Mouse (Mus musculus) adrenal gland, postnatal 10 days (tissue): ENCODE measurements at regions not wholly inside any gene's neighbourhood (a gene's known extent, or its start where the extent isn't known, plus 50 kb on each side); places are given as distances from the start of the nearest gene placed in this dataset.
A peak's percentile ranks its signal among the peaks of the same experiment; 100 is the strongest.
"Not testable (repeated sequence)": the region's sequence is repeated elsewhere in the genome, so short reads cannot be mapped to it uniquely, and the experiment has no call there.

Experiments used
- DNase-seq: peaks from one replicate; pipeline ENCODE4 v3.0.0; 2021; ENCODE audit warnings: mixed read lengths

GRCm38 (mm10) chr14:53709627-53710026 is 544.3 kb downstream of the Dad1 start:
- DNase-seq: not testable (repeated sequence)

DNA sequence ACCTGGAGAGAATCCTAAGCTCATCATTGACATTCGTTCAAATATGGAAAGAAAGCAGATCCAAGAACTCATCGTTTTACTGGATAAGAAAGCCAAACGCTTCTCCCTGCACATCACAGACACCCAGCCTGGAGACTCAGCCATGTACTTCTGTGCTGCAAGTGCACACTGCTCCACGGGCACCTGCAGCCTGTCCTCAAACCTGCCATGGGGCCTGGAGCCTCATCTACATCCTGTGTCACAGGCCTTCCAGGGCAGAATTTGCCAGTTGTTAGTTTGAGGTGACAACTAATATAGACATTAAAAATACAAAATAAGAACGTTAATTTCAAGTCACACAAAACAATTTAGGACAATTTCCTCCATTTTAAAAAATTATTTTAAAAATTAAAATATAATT is 549.6 kb downstream of the Dad1 start:
- not testable (repeated sequence) for DNase-seq

DNA sequence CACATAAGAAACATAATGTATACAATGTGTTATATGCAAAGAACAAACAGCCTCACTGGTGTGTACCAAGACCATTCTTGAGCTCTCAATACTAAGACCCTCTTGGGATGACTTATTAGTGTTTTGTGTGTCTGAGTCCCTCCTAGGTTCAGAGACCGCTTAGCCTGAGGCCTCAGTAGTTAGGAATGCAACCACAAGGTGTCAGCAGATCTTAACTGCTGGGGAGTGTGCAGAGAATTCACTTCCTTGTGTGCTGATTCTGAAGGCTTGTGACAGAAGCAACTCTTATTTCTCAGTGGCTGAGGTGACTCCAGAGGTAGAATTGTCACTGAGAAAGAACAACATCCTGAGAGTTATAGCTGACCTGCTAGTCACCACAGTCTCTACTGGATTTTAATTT is 550.3 kb downstream of the Dad1 start:
- not testable (repeated sequence) for DNase-seq

- not testable (repeated sequence) for DNase-seq
These were observed 569.8 kb downstream of the Dad1 start for GRCm38 (mm10) chr14:53684100-53684499.

DNA sequence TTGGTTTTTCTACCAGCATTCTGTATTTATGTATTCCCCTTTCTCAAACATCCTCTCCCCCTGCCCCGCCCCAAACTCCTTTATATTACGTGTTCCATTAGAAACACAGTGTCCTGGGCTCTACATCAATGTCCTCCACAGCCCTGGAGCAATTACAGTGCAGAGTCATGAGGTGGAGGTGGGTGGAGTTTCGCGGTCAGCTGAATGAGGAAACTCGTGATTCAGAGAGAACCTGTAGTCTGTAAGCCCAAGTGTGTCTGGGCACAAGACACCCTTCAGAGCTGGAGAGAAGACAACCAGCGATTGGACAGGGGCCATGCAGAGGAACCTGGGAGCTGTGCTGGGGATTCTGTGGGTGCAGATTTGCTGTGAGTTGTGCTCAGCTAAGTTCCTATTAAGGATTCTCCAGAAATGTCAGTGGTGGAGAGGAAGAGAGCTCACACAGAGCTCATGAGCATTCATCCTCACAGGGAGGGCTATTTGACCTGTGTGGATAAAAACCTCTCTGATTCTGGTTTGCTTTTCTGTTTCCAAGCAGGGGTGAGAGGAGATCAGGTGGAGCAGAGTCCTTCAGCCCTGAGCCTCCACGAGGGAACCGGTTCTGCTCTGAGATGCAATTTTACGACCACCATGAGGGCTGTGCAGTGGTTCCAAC is 570.4 kb downstream of the Dad1 start:
- not testable (repeated sequence) for DNase-seq

DNA sequence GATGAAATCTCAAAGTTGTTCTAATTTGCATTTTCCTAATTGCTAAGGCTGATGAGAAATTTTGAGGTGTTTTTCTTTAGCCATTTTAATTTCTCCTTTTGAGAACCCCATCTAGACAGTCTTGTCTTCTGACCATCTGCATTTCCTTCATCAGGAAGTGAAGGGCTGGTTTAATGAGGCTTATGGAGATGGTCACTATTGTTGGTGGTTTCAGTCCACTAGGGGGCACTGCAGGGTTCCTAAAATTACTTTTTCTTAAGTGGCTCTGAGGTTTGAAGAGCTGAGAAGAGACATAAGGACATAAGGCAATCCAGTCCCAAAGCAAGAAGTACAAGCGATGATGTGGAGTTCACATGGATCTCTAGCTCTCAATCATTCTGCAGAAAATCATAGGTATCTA is 571.2 kb downstream of the Dad1 start:
- DNase-seq: not testable (repeated sequence)

- not testable (repeated sequence) for DNase-seq
These were observed 572.6 kb downstream of the Dad1 start for GRCm38 (mm10) chr14:53681320-53681719.

- DNase-seq: peak; percentile 14
These were observed 588.2 kb downstream of the Dad1 start for GRCm38 (mm10) chr14:53665681-53666080.

GRCm38 (mm10) chr14:53662700-53663355 is 591.1 kb downstream of the Dad1 start:
- DNase-seq: not testable (repeated sequence)

DNA sequence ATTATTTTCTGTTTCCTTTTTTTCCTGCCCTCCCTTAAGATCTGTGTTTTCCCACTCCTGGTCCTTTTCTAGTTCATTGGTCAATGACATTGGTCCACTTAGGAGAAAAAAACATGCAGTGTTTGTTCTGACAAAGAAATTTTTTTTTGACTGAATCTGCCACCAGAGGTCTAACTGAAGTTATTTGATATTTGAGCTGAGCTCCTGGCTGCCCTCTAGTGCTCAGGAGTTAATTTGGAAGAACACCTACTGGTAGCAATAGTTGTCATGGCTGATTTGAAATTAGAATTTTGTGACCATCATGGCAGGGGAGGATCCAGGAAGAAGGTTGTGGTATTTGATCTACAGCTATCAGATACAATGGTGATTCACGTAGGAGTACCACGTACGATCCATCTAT is 599.2 kb downstream of the Dad1 start:
- DNase-seq: not testable (repeated sequence)

- DNase-seq: not testable (repeated sequence)
These were observed 602.8 kb downstream of the Dad1 start for GRCm38 (mm10) chr14:53651061-53651460.

GRCm38 (mm10) chr14:53649189-53649588 is 604.7 kb downstream of the Dad1 start:
- not testable (repeated sequence) for DNase-seq

DNA sequence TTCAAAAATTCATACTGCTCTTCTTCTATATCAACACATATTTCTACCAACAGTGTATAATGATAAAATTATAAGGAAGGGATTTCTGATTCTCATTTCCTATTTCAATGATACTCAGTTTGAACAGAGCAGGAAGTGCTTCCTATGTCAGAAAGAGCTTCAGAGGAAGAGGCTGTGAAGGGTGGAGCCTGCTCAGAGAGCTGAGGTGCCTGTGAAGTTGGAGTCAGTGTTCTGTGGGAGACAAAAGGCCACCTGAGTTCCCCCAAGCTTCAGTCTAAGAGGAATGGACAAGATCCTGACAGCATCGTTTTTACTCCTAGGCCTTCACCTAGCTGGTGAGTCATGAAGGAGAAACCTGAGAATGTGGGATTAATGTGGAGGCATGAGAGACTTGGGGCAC is 613.5 kb downstream of the Dad1 start:
- not testable (repeated sequence) for DNase-seq

GRCm38 (mm10) chr14:53637664-53638063 is 616.2 kb downstream of the Dad1 start:
- DNase-seq: peak; percentile 24

DNA sequence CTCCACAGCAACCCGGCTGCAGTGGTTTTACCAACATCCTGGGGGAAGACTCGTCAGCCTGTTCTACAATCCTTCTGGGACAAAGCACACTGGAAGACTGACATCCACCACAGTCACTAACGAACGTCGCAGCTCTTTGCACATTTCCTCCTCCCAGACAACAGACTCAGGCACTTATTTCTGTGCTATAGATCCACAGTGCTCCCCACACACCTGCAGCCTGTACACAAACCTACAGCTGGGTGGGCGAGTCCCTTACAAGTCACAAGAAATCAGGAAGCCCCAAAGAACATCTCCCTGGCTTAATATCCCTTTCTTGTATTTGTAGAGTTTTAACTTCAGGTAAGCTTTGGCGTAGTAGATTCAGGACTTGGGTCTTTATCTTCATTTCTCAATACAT is 618.7 kb downstream of the Dad1 start:
- not testable (repeated sequence) for DNase-seq

- DNase-seq: not testable (repeated sequence)
These were observed 619.5 kb downstream of the Dad1 start for GRCm38 (mm10) chr14:53634320-53634979.

- DNase-seq: not testable (repeated sequence)
These were observed 620.2 kb downstream of the Dad1 start for GRCm38 (mm10) chr14:53633743-53634142.

DNA sequence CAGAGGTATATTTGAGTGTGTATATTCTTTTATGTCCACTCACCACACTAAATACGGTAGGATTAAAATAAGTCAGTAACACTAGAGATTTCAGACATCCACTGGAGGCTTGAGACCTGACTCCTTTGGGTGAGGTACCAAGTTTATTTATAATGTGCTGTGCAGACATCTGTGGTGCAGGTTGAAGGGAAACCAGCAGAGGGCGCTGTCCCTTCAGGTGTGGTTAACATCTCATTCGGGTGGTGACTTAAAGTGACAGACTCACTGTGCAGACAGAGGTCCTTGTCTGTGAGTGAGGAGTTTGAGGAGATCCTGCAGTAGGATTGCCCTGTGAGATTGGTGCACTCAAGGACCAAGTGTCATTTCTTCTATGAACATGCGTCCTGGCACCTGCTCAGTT is 632.5 kb downstream of the Dad1 start:
- not testable (repeated sequence) for DNase-seq

DNA sequence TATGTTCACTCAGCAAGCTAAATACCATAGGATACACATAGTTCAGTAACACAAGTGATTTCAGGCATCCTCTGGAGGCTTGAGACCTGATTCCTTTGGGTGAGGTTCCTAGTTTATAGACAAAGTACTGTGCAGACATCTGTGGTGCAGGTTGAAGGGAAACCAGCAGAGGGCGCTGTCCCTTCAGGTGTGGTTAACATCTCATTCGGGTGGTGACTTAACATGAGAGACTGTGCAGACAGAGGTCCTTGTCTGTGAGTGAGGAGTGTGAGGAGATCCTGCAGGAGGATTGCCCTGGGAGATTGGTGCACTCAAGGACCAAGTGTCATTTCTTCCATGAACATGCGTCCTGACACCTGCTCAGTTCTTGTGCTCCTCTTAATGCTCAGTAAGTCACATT is 637.8 kb downstream of the Dad1 start:
- DNase-seq: not testable (repeated sequence)

- no peak for DNase-seq
These were observed 639.6 kb downstream of the Dad1 start for GRCm38 (mm10) chr14:53614341-53614740.

GRCm38 (mm10) chr14:53599299-53599698 is 654.6 kb downstream of the Dad1 start:
- not testable (repeated sequence) for DNase-seq

DNA sequence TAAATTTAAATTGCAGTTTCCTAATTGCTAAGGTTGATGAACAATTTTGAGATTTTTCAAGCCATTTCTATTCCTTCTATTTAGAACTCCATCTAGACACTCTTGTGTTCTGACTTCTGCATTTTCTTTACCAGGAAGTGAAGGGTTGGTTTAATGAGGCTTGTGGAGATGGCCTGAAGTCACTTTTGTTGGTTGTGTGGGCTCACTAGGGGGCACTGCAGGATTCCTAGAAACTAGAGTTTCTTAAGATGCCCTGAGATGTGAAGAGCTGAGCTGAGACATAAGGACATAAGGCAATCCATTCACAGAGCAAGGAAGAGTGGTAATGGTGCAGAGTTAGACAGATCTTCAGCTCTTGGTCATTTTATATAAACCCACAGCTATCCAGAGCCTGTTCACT is 656.6 kb downstream of the Dad1 start:
- not testable (repeated sequence) for DNase-seq

DNA sequence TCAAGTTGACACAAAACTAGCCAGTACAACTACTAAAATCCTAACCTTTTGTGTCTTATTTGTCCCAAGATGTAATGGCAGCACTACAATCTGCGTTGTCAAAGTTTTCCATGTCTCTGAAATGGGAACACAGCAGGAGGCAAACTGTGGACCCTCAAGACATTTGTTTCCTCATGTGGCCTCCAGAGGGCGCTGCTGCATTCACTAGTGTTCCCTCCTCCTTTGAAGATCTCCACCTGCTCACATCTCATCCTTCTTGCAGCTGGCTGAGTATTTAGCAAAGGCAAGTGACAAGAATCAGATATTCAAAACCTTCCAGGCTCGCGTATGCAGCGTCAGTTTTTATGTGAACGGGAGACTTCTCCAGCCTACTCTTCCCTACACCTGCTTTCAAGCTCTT is 663.3 kb downstream of the Dad1 start:
- DNase-seq: peak; percentile 2
